Mouse (Mus musculus) ES-Bruce4 (cell line): ENCODE measurements around the gene Stmnd1.

ENCODE experiments used
- CTCF ChIP-seq: IDR thresholded peaks from one replicate; pipeline ENCODE4 v1.8.1; 2011; ENCODE audit warnings: low read depth, low read length
- EP300 ChIP-seq: IDR thresholded peaks from 2 replicates; pipeline ENCODE4 v1.6.1; 2011; ENCODE audit warnings: low read depth, low read length; ENCODE audit not compliant: insufficient read depth
- POLR2A ChIP-seq: IDR thresholded peaks from one replicate; pipeline ENCODE4 v1.8.1; 2011; ENCODE audit warnings: low read length; ENCODE audit not compliant: insufficient read depth

- no peak for TF ChIP-seq CTCF
- no peak for TF ChIP-seq EP300
- no peak for TF ChIP-seq POLR2A
These were observed 31.9 kb upstream of the Stmnd1 start for GRCm38 (mm10) chr13:46241391-46242188.
